Mouse (Mus musculus): Measurements from ENCODE around the gene Mef2b. TPM values are rescaled to one million over a fixed set of nuclear protein-coding genes. Genes with fewer than 3 reads are reported as not detected.

Mef2b gene
- total RNA-seq, 1 experiment from 2014 or later: not detected

- ATAC-seq (replicated peaks; ENCODE audit: low read depth, poor library complexity, severe bottlenecking): peak; percentile 99
Measured at GRCm38 (mm10) chr8:70172043-70172681, 32.7 kb downstream of the Mef2b start, which contains the start of gene Tmem161a. Gene Tmem161a (plus strand): TSS chr8:70172356.

- ATAC-seq (replicated peaks; ENCODE audit: low read depth, poor library complexity, severe bottlenecking): no peak
Measured at GRCm38 (mm10) chr8:70173320-70173719, 33.8 kb downstream of the Mef2b start.

- ATAC-seq (replicated peaks; ENCODE audit: low read depth, poor library complexity, severe bottlenecking): no peak
Measured at GRCm38 (mm10) chr8:70174079-70174478, 34.6 kb downstream of the Mef2b start.

- no peak for ATAC-seq (replicated peaks; ENCODE audit: low read depth, poor library complexity, severe bottlenecking)
Measured at GRCm38 (mm10) chr8:70178231-70178630, 38.7 kb downstream of the Mef2b start.

- peak; percentile 67; the same call in 1 of the 2 replicates for ATAC-seq (replicated peaks; ENCODE audit: low read depth, poor library complexity, severe bottlenecking)
Measured at GRCm38 (mm10) chr8:70179082-70179481, 39.6 kb downstream of the Mef2b start.

GRCm38 (mm10) chr8:70181212-70181902, 41.8 kb downstream of the Mef2b start:
- ATAC-seq (replicated peaks; ENCODE audit: low read depth, poor library complexity, severe bottlenecking): no peak; the same call in 1 of the 2 replicates

GRCm38 (mm10) chr8:70181903-70182252, 42.4 kb downstream of the Mef2b start:
- no peak for ATAC-seq (replicated peaks; ENCODE audit: low read depth, poor library complexity, severe bottlenecking)

GRCm38 (mm10) chr8:70183194-70183593, 43.7 kb downstream of the Mef2b start:
- ATAC-seq (replicated peaks; ENCODE audit: low read depth, poor library complexity, severe bottlenecking): no peak

- ATAC-seq (replicated peaks; ENCODE audit: low read depth, poor library complexity, severe bottlenecking): no peak
Measured at GRCm38 (mm10) chr8:70188707-70189106, 49.2 kb downstream of the Mef2b start.

- no peak for ATAC-seq (replicated peaks; ENCODE audit: low read depth, poor library complexity, severe bottlenecking)
Measured at GRCm38 (mm10) chr8:70193238-70193637, 53.7 kb downstream of the Mef2b start.

GRCm38 (mm10) chr8:70194191-70194590, 54.7 kb downstream of the Mef2b start:
- ATAC-seq (replicated peaks; ENCODE audit: low read depth, poor library complexity, severe bottlenecking): no peak

- no peak for ATAC-seq (replicated peaks; ENCODE audit: low read depth, poor library complexity, severe bottlenecking)
Measured at GRCm38 (mm10) chr8:70195762-70196161, 56.3 kb downstream of the Mef2b start.

GRCm38 (mm10) chr8:70197603-70198002, 58.1 kb downstream of the Mef2b start:
- ATAC-seq (replicated peaks; ENCODE audit: low read depth, poor library complexity, severe bottlenecking): no peak

GRCm38 (mm10) chr8:70200098-70200681, 60.7 kb downstream of the Mef2b start:
- peak; percentile 69 for ATAC-seq (replicated peaks; ENCODE audit: low read depth, poor library complexity, severe bottlenecking)

GRCm38 (mm10) chr8:70201417-70201816, 61.9 kb downstream of the Mef2b start:
- ATAC-seq (replicated peaks; ENCODE audit: low read depth, poor library complexity, severe bottlenecking): peak; percentile 70

GRCm38 (mm10) chr8:70203072-70203471, 63.6 kb downstream of the Mef2b start:
- no peak for ATAC-seq (replicated peaks; ENCODE audit: low read depth, poor library complexity, severe bottlenecking)

GRCm38 (mm10) chr8:70204757-70205156, 65.2 kb downstream of the Mef2b start:
- ATAC-seq (replicated peaks; ENCODE audit: low read depth, poor library complexity, severe bottlenecking): no peak

- no peak for ATAC-seq (replicated peaks; ENCODE audit: low read depth, poor library complexity, severe bottlenecking)
Measured at GRCm38 (mm10) chr8:70208130-70208529, 68.6 kb downstream of the Mef2b start.

GRCm38 (mm10) chr8:70210538-70210937, 71.0 kb downstream of the Mef2b start:
- ATAC-seq (replicated peaks; ENCODE audit: low read depth, poor library complexity, severe bottlenecking): no peak

- ATAC-seq (replicated peaks; ENCODE audit: low read depth, poor library complexity, severe bottlenecking): no peak
Measured at GRCm38 (mm10) chr8:70211275-70211674, 71.8 kb downstream of the Mef2b start.

GRCm38 (mm10) chr8:70211726-70212111, 72.2 kb downstream of the Mef2b start:
- ATAC-seq (replicated peaks; ENCODE audit: low read depth, poor library complexity, severe bottlenecking): no peak
